Mouse (Mus musculus) heart, postnatal 0 days (tissue): ENCODE measurements around the gene Rcn3. TPM values are rescaled to one million over a fixed set of nuclear protein-coding genes. Genes with fewer than 3 reads are reported as not detected.

Source experiments
- ATAC-seq: fragments of 200-750 bp; cut with Nextera tagmentation; 2 replicates; pipeline ENCODE4 v1.8.0; 2017; ENCODE audit warnings: low read depth, moderate number of reproducible peaks, moderate library complexity; ENCODE audit not compliant: insufficient read depth
- DNase-seq: peaks from one replicate; pipeline ENCODE4 v3.0.0-alpha.2; 2016; ENCODE audit warnings: low spot score
- H3K27ac ChIP-seq: fragments of 300-500 bp; sonication (generic); 2 replicates; pipeline ENCODE4 v1.5.1; 2014; ENCODE audit warnings: low read depth, mild to moderate bottlenecking
- H3K27me3 ChIP-seq: fragments of 300-500 bp; sonication (generic); 2 replicates; pipeline ENCODE4 v1.6.1; 2014; ENCODE audit warnings: low read length, mixed read lengths; ENCODE audit not compliant: control insufficient read depth, insufficient read depth
- H3K36me3 ChIP-seq: fragments of 300-500 bp; sonication (generic); replicated peaks from 2 replicates; pipeline ENCODE4 v1.6.1; 2014; ENCODE audit warnings: low read length, mixed read lengths; ENCODE audit not compliant: control insufficient read depth, insufficient read depth
- H3K4me1 ChIP-seq: fragments of 300-500 bp; sonication (generic); 2 replicates; pipeline ENCODE4 v1.6.1; 2014; ENCODE audit warnings: antibody characterized with exemption; ENCODE audit not compliant: control insufficient read depth, insufficient read depth
- H3K4me2 ChIP-seq: fragments of 300-500 bp; sonication (generic); 2 replicates; pipeline ENCODE4 v1.6.1; 2014; ENCODE audit warnings: low read depth, mild to moderate bottlenecking, low read length, moderate library complexity
- H3K4me3 ChIP-seq: fragments of 300-500 bp; sonication (generic); 2 replicates; pipeline ENCODE4 v1.5.1; 2014; ENCODE audit warnings: low read depth, low read length
- H3K9ac ChIP-seq: fragments of 300-500 bp; sonication (generic); replicated peaks from 2 replicates; pipeline ENCODE4 v1.6.1; 2014; ENCODE audit warnings: low read depth, low read length, mixed read lengths
- H3K9me3 ChIP-seq: fragments of 300-500 bp; sonication (generic); replicated peaks from 2 replicates; pipeline ENCODE4 v1.6.1; 2016; ENCODE audit warnings: low read length; ENCODE audit not compliant: control insufficient read depth
- CTCF ChIP-seq: IDR thresholded peaks from 2 replicates; pipeline ENCODE4 v1.5.1; 2016; ENCODE audit warnings: antibody characterized with exemption, control low read depth, low read depth
- EP300 ChIP-seq: IDR thresholded peaks from 2 replicates; pipeline ENCODE4 v1.6.1; 2016; ENCODE audit warnings: antibody characterized with exemption, low read depth
- WGBS: fragments of 180-500 bp; shearing (Covaris S2); extraction: QIAGEN DNeasy Blood & Tissue Kit; methylation state at CpG from one replicate; pipeline ENCODE4 v1.1.7; 2014; 5-methylcytosine and 5-hydroxymethylcytosine counted together
- polyA plus RNA-seq: library from polyadenylated mRNA; unstranded; fragments of >200 nt; fragmentation: Nextera tagmentation; extraction: Ambion mirVana; gene quantifications from 2 replicates; pipeline ENCODE4 v1.2.1, GENCODE M21; 2015
- total RNA-seq: library from RNA; depleted of rRNA; stranded (reverse); fragments of >200 nt; gene quantifications from 2 replicates; pipeline ENCODE4 v1.2.3, GENCODE M21; 2014; ENCODE audit warnings: low replicate concordance

Gene Rcn3
- total and polyA plus RNA-seq, 2 experiments from 2014 or later, result 100 to 125 TPM

DNA sequence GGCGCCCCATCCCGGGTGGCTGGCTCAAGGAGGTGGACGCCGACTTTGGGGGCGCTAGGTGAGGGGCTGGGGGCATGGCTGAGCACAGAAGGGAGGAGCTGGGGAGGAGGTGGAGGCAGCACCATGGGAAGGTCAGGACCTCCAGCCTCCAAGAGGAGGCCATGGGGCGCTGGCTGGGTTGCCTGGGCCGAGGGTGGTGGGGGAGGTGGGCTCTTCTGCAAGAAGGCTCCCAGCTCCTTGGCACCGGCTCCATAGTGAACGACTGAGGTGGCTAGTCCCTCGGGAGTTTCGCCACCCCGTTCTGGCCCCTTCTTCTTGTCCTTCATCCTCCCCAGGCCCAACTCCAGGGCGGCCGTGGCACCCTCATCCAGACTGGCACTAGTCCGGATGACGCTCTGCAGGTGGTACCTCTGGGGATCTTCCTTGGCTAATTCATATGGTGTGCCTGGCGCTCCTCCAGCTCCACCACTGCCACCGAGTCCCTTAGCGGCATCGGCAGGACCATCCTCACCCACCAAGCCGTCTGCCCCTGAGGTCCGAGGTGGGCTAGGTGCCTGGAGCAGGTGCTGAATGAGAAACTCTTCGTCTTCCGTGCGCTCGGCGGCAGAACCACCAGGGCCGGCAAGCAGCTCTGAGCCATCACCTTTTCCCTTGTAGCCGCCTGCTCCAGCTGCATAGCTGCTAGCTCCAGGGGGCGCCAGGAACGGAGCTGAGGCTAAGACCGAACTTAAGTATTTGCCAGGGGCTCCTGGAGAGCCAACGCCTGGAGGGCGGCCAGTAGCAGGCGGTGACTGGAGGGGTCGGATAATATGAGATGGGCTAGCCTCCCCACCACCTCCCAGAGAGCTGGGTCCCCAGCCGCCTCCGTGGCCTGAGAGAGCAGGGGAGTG lies 43.8 kb downstream of the Rcn3 start:
- Histone ChIP-seq H3K36me3 (peaks cover 75% of the 10 kb centered on the region), H3K9ac (no peak overlapping the region), H3K4me3 (no peak overlapping the region), H3K4me1 (peaks cover 14% of the 10 kb centered on the region), H3K27me3 (no peaks in the 10 kb centered on the region), H3K4me2 (no peak overlapping the region), H3K9me3 (no peaks in the 10 kb centered on the region), H3K27ac (no peak overlapping the region)
- WGBS, result 90% methylated on average over 38 of the region's 38 CpGs
- TF ChIP-seq EP300, result no peak
- no peak for ATAC-seq
- no peak for DNase-seq

DNA sequence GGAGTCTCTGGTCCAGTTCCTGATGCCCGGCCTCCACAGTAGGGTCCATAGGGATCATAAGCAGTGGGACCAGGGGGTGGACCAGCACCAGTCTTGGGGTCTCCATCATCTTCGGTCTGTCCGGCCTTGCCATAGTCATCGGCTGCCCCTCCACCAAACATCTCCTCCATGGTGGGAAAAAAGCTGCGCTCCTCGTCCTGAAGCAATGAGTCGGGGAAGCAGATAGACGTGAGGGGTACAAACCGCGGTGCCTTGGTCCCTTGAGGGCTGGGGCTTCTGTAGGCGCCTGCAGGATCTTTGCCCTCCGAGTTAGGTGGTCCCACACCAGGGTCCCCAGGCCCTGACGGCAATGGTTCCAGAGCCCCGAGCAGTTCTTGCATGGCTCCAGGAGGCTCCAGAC lies 44.5 kb downstream of the Rcn3 start:
- Histone ChIP-seq H3K4me2 (no peak overlapping the region), H3K4me1 (peaks cover 14% of the 10 kb centered on the region), H3K4me3 (no peak overlapping the region), H3K9me3 (no peaks in the 10 kb centered on the region), H3K27ac (no peak overlapping the region), H3K27me3 (no peaks in the 10 kb centered on the region), H3K36me3 (peaks cover 83% of the 10 kb centered on the region), H3K9ac (no peak overlapping the region)
- DNase-seq (no peak), ATAC-seq (no peak)
- WGBS, result 98% methylated on average over 14 of the region's 14 CpGs
- TF ChIP-seq CTCF (no peak), EP300 (no peak)

DNA sequence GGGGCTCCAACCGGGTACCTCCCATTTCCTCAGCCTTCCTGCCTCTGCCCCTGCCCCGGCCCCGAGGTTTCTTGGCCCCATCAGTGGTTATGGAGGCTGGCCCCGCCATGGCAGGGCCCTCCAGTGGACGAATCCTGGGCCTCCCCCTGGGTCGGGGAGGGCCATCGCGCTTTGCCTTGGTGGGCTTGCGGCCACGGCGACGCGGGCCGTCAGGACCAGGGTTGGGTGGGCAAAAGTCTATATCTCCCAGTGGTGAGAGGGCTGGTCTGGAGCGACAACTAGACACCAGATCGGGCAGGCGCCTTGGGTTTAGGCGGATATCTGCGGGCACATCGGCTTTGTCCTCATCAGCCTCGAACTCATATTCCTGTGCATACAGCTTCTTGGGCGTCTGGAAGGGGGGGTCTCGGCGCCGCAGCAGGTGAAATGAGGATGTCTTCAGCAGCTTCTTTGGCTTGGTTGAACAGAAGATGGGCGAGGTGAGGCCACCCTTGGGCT lies 45.1 kb downstream of the Rcn3 start:
- Histone ChIP-seq H3K9me3 (no peaks in the 10 kb centered on the region), H3K4me2 (no peak overlapping the region)

DNA sequence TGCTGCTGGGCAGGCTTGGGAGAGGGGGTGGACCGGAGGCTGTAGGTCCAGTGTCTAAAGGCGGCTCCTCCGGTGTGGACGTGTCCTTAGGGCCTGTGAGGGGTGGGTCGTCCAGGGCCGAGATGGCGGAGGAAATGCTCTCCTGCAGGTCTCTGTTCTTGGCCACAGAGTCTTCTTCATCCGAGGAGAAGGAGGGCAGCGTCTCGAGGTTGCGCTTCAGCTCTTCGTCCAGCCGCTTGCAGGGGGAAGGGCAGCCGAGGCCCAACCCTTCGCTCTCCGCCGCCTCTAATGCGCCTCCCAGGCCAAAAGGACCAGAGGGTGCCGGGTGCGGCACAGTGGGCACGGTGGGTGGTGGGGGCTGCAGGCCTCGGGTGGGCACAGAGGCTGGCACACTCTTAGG lies 46.3 kb downstream of the Rcn3 start:
- WGBS, result 93% methylated on average over 22 of the region's 22 CpGs
- H3K9me3 ChIP-seq, result no peaks in the 10 kb centered on the region
- peaks cover 99% of the 10 kb centered on the region for H3K36me3 ChIP-seq
- TF ChIP-seq EP300 (no peak), CTCF (no peak)
- ATAC-seq, result no peak
- H3K4me1 ChIP-seq, result no peaks in the 10 kb centered on the region
- no peak overlapping the region for H3K4me2 ChIP-seq
- H3K4me3 ChIP-seq, result no peak overlapping the region
- H3K27me3 ChIP-seq, result no peaks in the 10 kb centered on the region
- H3K9ac ChIP-seq, result no peak overlapping the region
- H3K27ac ChIP-seq, result no peak overlapping the region
- no peak for DNase-seq

More for the DNA sequence above, 45.1 kb downstream of the Rcn3 start:
- ATAC-seq (no peak), DNase-seq (no peak)
- Histone ChIP-seq H3K4me3 (no peak overlapping the region), H3K27ac (no peak overlapping the region), H3K9ac (no peak overlapping the region), H3K27me3 (no peaks in the 10 kb centered on the region), H3K36me3 (peaks cover 88% of the 10 kb centered on the region), H3K4me1 (peaks cover 10% of the 10 kb centered on the region)
- 93% methylated on average over 26 of the region's 26 CpGs for WGBS
- no peak for TF ChIP-seq EP300
- no peak for TF ChIP-seq CTCF

DNA sequence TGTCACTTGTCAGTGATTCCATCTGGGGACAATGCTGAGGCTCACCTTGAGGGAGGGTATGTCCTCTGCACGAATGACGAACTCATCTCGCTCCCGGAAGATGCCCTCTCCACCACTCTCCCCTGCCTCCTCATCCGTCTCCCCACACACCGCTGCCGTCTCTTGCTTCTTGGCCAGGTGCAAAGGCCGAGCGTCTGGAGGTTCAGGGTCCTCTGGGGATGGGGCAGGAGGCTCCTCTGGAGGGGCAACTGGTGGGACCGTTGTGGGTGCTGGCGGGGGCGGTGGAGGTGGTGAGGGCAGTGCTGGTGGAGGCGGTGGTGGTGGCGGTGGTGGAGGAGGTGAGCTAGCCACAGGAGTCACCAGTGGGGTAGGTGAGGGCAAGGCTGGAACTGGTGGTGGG lies 48.7 kb downstream of the Rcn3 start:
- Histone ChIP-seq H3K36me3 (peaks cover 98% of the 10 kb centered on the region), H3K9ac (no peak overlapping the region), H3K27me3 (no peaks in the 10 kb centered on the region), H3K27ac (no peak overlapping the region), H3K9me3 (no peaks in the 10 kb centered on the region), H3K4me1 (no peaks in the 10 kb centered on the region), H3K4me3 (no peak overlapping the region), H3K4me2 (no peak overlapping the region)
- WGBS, result 94% methylated on average over 14 of the region's 14 CpGs
- DNase-seq (no peak), ATAC-seq (no peak)
- TF ChIP-seq CTCF (no peak), EP300 (no peak)

DNA sequence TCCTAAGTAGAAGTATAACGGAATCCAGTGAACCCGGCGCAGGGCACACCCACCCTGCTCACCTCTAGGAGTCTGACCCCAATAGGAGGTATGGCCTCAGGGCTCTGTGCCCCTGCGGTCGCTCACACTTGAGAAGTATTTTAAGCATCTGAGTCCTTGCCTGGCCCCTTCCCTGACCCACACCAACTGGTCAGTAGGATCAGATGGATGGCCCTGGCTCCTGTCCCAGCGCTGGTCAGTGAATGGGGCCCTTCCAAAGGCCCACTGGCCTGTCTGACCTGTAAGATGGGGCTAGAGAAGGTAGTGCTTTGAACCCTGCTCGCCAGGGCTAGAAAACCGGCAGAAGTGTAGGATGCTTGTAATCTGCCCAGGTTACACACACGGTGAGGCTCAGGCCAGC lies 51.2 kb downstream of the Rcn3 start:
- Histone ChIP-seq H3K36me3 (peaks cover 97% of the 10 kb centered on the region), H3K9ac (no peak overlapping the region), H3K27me3 (no peaks in the 10 kb centered on the region), H3K4me3 (no peak overlapping the region), H3K4me1 (no peaks in the 10 kb centered on the region), H3K4me2 (no peak overlapping the region), H3K9me3 (no peaks in the 10 kb centered on the region), H3K27ac (no peak overlapping the region)
- DNase-seq (no peak), ATAC-seq (no peak)
- WGBS, result 83% methylated on average over 9 of the region's 9 CpGs
- TF ChIP-seq EP300, result no peak
- no peak for TF ChIP-seq CTCF
